Mouse (Mus musculus): ENCODE measurements at regions not wholly inside any gene's neighbourhood (a gene's known extent, or its start where the extent isn't known, plus 50 kb on each side); places are given as distances from the start of the nearest gene placed in this dataset.

DNA sequence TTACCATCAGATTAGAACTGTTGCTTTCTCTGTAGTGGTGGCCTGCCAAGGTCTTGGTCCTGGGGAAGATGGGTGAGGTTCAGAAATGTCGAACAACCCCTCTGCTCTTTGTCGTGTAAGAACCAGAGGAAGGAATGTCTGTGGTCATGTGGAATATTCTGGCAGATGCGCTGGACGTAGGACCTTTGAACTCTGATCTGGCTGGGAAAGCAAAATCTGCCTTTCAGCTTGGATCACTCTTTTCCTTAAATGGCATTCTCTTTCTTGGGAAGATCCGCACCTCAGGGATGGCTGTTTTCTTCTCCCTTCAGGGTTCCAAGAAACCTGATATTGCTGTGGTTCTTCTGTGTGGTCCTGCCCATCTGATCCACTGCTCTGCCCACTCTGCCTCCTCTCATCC is 155.8 kb upstream of the Jun start:
- Histone ChIP-seq H3K27ac (ENCODE audit: control insufficient read depth, low read depth, low read length) (no peak overlapping the region), H3K36me3 (ENCODE audit: control insufficient read depth in 1 of 2, insufficient read depth in 2 of 2, low read length in 2 of 2) (no peaks in the 10 kb centered on the region), H3K4me3 (ENCODE audit: control insufficient read depth in 1 of 2, insufficient read depth in 1 of 2, low read depth in 2 of 2, low read length in 2 of 2) (no peak overlapping the region), H3K79me2 (ENCODE audit: control insufficient read depth, insufficient read depth, low read length, poor library complexity) (no peaks in the 10 kb centered on the region), H3K9ac (ENCODE audit: control insufficient read depth, low read depth, low read length, poor library complexity, severe bottlenecking) (no peak overlapping the region), H3K4me1 (ENCODE audit: control insufficient read depth in 1 of 2, insufficient read depth in 2 of 2, low read length in 2 of 2) (peaks cover 2% of the 10 kb centered on the region in 2 experiments; a peak in 1 of 4 replicates), H3K9me3 (replicated peaks; ENCODE audit: insufficient read depth, low read length) (no peaks in the 10 kb centered on the region), H3K27me3 (ENCODE audit: control insufficient read depth in 1 of 2, insufficient read depth in 2 of 2, low read length in 2 of 2) (no peaks in the 10 kb centered on the region; a peak in 1 of 4 replicates)
- TF ChIP-seq GABPA (IDR thresholded peaks at IDR 0.05; ENCODE audit: low read depth, low read length) (no peak), RAD21 (IDR thresholded peaks at IDR 0.05; ENCODE audit: low read depth, low read length) (no peak), KAT2A (conservative IDR thresholded peaks at IDR 0.05; ENCODE audit: low read depth, low read length) (no peak), MAZ (IDR thresholded peaks at IDR 0.05; ENCODE audit: low read depth, low read length) (no peak), USF1 (IDR thresholded peaks at IDR 0.05; ENCODE audit: low read depth, low read length) (no peak), UBTF (IDR thresholded peaks at IDR 0.05; ENCODE audit: borderline replicate concordance, insufficient read depth, low read depth, low read length) (no peak)
- DNase-seq (ENCODE audit: low read depth, low spot score) = no peak

DNA sequence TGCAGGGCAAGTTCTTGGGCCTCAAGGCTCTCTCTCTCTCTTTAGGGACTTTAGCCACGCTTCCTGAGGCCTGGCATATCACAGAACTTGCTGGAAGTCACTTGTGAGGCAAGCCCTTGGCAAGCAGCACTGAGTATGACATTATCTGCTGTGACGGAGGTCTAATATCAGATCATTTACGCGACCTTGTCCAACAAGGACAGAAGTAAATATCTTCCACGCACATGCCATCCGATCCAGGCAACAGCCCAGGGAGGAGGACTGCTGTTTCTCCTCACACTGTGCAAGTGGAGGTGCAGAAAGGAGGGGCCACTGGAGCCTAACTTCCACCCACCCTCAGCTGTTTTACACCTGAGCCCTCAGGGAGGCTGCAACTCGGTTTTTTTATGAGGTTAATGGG is 156.8 kb upstream of the Jun start:
- H3K9ac ChIP-seq (ENCODE audit: control insufficient read depth, low read depth, low read length, poor library complexity, severe bottlenecking) = no peak overlapping the region
- no peak for TF ChIP-seq SIN3A (IDR thresholded peaks at IDR 0.05; ENCODE audit: low read length)
- no peak for TF ChIP-seq CHD2 (IDR thresholded peaks at IDR 0.05; ENCODE audit: low read length)
- TF ChIP-seq ETS1 (IDR thresholded peaks at IDR 0.05; ENCODE audit: low read depth, low read length) = no peak
- TF ChIP-seq NRF1 (IDR thresholded peaks at IDR 0.05; ENCODE audit: insufficient read depth, low read depth, low read length, poor library complexity, severe bottlenecking) = no peak
- TF ChIP-seq ELF1 (IDR thresholded peaks at IDR 0.05; ENCODE audit: low read depth, low read length) = no peak
- TF ChIP-seq ZMIZ1 (IDR thresholded peaks at IDR 0.05; ENCODE audit: low read depth, low read length) = no peak
- TF ChIP-seq USF1 (IDR thresholded peaks at IDR 0.05; ENCODE audit: low read depth, low read length) = no peak
- no peak for TF ChIP-seq USF2 (IDR thresholded peaks at IDR 0.05; ENCODE audit: borderline replicate concordance in 1 of 2, insufficient read depth in 1 of 2, low read depth in 1 of 2, low read length in 2 of 2)
- no peak for TF ChIP-seq MEF2A (IDR thresholded peaks at IDR 0.05; ENCODE audit: extremely low read depth, insufficient replicate concordance, low read depth, low read length, poor library complexity, severe bottlenecking)
- TF ChIP-seq GATA1 (IDR thresholded peaks at IDR 0.05; ENCODE audit: low read depth, low read length) = no peak
- no peak for TF ChIP-seq POLR2A (IDR thresholded peaks at IDR 0.05; ENCODE audit: control insufficient read depth in 1 of 2, insufficient read depth in 1 of 2, low read depth in 1 of 2, low read length in 2 of 2, poor library complexity in 1 of 2)
- TF ChIP-seq JUND (IDR thresholded peaks at IDR 0.05; ENCODE audit: low read depth, low read length) = no peak
- no peak for TF ChIP-seq NELFE (IDR thresholded peaks at IDR 0.05; ENCODE audit: low read depth, low read length)
- TF ChIP-seq TAL1 (IDR thresholded peaks at IDR 0.05; ENCODE audit: low read length) = no peak
- no peak for TF ChIP-seq TBP (IDR thresholded peaks at IDR 0.05; ENCODE audit: low read depth, low read length)
- TF ChIP-seq BHLHE40 (IDR thresholded peaks at IDR 0.05; ENCODE audit: borderline replicate concordance, low read depth, low read length) = no peak
- no peak for TF ChIP-seq ZKSCAN1 (IDR thresholded peaks at IDR 0.05; ENCODE audit: low read depth, low read length)
- no peak for TF ChIP-seq CHD1 (IDR thresholded peaks at IDR 0.05; ENCODE audit: low read depth, low read length)
- TF ChIP-seq CTCF (IDR thresholded peaks at IDR 0.05 in 2 of 3, conservative IDR thresholded peaks at IDR 0.05 in 1 of 3; ENCODE audit: control insufficient read depth in 1 of 3, insufficient read depth in 1 of 3, low read depth in 2 of 3, low read length in 3 of 3, poor library complexity in 1 of 3, severe bottlenecking in 1 of 3) = no peak
- TF ChIP-seq POLR2AphosphoS2 (IDR thresholded peaks at IDR 0.05; ENCODE audit: low read length) = no peak
- no peaks in the 10 kb centered on the region; a peak in 1 of 4 replicates for H3K27me3 ChIP-seq (ENCODE audit: control insufficient read depth in 1 of 2, insufficient read depth in 2 of 2, low read length in 2 of 2)
- H3K79me2 ChIP-seq (ENCODE audit: control insufficient read depth, insufficient read depth, low read length, poor library complexity) = no peaks in the 10 kb centered on the region
- no peaks in the 10 kb centered on the region for H3K36me3 ChIP-seq (ENCODE audit: control insufficient read depth in 1 of 2, insufficient read depth in 2 of 2, low read length in 2 of 2)
- no peaks in the 10 kb centered on the region for H3K9me3 ChIP-seq (replicated peaks; ENCODE audit: insufficient read depth, low read length)
- peaks cover 2% of the 10 kb centered on the region in 2 experiments; a peak in 1 of 4 replicates for H3K4me1 ChIP-seq (ENCODE audit: control insufficient read depth in 1 of 2, insufficient read depth in 2 of 2, low read length in 2 of 2)
- H3K27ac ChIP-seq (ENCODE audit: control insufficient read depth, low read depth, low read length) = no peak overlapping the region
- H3K4me3 ChIP-seq (ENCODE audit: control insufficient read depth in 1 of 2, insufficient read depth in 1 of 2, low read depth in 2 of 2, low read length in 2 of 2) = no peak overlapping the region
- DNase-seq (ENCODE audit: low read depth, low spot score) = no peak
